Mouse (Mus musculus): ENCODE measurements around the gene Gm11992. TPM values are rescaled to one million over a fixed set of nuclear protein-coding genes. Genes with fewer than 3 reads are reported as not detected.

Gm11992 gene
- polyA plus RNA-seq, 1 experiment from 2014 or later = 3.2 TPM

DNA sequence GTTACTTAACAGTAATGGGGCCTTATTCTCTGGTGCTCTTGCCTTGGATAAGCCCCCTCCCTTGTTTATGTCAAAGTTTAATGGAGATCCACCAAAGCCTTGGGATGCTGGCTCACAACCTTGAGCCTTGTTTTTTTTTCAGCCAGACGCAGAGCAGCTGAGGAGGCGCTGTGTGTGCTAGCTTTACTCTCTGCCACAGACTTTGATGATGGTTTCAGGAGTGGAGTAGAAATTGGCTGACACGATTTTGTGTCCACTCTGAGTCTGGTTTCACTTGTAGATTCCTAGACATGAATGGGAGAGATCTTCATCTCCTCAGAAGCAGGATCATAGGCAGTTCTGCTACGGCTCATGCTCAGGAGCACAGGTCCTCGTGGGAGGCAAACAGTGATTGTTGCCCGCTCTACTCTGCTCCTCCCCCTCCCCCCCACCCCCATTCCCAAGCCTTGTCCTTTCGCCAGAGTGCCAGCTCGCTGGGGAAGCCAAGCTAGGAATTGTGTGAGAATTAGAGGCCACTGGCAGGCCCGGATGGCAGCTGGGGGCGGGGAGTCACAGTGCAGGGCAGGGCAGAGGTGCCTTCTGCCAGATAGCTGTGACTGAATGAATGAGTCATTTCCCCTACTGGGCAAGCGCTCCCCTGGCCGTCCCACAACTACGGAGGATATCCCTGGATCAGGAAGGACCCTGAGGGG, 69.1 kb downstream of the Gm11992 start:
- Histone ChIP-seq H3K9ac (no peak overlapping the region), H3K27me3 (peaks cover 77% of the 10 kb centered on the region), H3K9me3 (replicated peaks) (no peaks in the 10 kb centered on the region), H3K4me3 (replicated peaks) (peak overlapping the region; percentile 49), H3K4me1 (peaks cover 38% of the 10 kb centered on the region), H3K27ac (no peak overlapping the region), H3K4me2 (peak overlapping the region; percentile 95), H3K36me3 (no peaks in the 10 kb centered on the region)
- ATAC-seq (replicated peaks; ENCODE audit: low FRiP score) = peak; percentile 82
- under 1% methylated on average over 13 of the region's 13 CpGs for WGBS

DNA sequence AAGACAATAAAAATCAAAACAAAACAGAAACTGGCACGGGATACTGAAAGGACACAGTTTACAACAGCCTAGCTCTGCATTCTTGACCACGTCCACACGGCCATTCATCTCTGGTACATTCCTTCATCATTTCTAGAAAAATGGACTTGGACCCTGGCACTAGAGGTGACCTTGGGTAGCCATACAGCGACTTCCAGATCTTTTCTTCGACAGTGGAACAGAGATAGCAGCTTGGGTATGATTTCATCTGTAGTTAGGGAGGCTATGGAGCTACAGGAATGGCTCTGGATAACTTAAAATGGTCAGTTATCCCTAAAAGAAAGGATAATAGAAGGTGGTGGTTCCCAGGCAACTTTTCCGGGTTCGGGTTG, 69.6 kb downstream of the Gm11992 start, which contains the start of gene Upp1:
Upp1 (plus strand) TSS at position 54 of the 371 bp plus-strand sequence.
- H3K4me3 ChIP-seq (replicated peaks) = peak within 1 kb of the TSS; percentile 49
- H3K9ac ChIP-seq = peak within 1 kb of the TSS; percentile 36
- H3K9me3 ChIP-seq (replicated peaks) = no peaks in the 10 kb centered on the region
- peak within 1 kb of the TSS; percentile 95 for H3K4me2 ChIP-seq
- H3K27ac ChIP-seq = peak within 1 kb of the TSS; percentile 20; the same call in 1 of the 2 replicates
- H3K27me3 ChIP-seq = peaks cover 72% of the 10 kb centered on the region
- H3K36me3 ChIP-seq = no peaks in the 10 kb centered on the region
- ATAC-seq (replicated peaks; ENCODE audit: low FRiP score) = no peak; the same call in 1 of the 2 replicates
- H3K4me1 ChIP-seq = peaks cover 38% of the 10 kb centered on the region
- WGBS = under 1% methylated on average over 7 of the region's 7 CpGs

DNA sequence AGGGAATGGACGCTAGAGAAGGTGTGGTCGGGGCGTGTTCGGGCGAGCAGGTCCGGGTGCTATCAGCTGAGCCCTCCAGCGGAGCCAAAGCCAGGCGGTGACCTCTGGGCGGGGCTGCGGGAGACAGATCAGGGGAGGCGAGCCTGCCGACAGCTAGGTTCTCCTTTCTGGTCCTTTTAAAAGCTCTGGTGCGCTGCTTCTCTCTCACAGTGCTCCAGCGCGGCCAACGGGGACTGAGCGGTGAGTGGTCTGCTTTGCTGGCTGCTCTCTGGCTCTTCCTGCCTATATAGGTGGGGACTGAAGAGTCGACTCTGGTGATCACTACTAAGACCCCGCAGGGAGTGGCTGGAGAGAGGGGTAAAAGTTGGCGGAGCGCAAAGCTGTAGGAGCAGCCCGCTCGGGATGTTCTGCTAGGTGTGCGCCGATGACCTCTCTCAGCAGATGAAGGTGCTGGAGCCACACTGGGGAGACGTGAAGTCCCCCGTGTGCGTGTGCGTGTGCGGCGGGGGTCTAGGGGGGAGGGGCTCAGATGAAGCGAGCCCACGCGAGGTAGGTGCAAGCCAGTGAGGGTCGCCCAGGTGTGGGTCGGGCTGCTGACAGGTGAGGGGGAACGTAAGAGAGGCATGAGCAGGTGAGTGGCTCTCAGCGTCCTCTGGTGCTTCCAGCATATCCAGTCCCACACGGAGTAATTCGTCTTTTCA, 70.2 kb downstream of the Gm11992 start:
- H3K9me3 ChIP-seq (replicated peaks) = no peaks in the 10 kb centered on the region
- peak overlapping the region; percentile 36 for H3K9ac ChIP-seq
- peak; percentile 63 for ATAC-seq (replicated peaks; ENCODE audit: low FRiP score)
- peak overlapping the region; percentile 49 for H3K4me3 ChIP-seq (replicated peaks)
- H3K4me1 ChIP-seq = peaks cover 38% of the 10 kb centered on the region
- H3K27ac ChIP-seq = peak overlapping the region; percentile 20; the same call in 1 of the 2 replicates
- WGBS = under 1% methylated on average over 40 of the region's 40 CpGs
- no peaks in the 10 kb centered on the region for H3K36me3 ChIP-seq
- peak overlapping the region; percentile 95 for H3K4me2 ChIP-seq
- peaks cover 67% of the 10 kb centered on the region for H3K27me3 ChIP-seq

Other genes with a start within 250 kb of the Gm11992 start
- 0.21 and 0.44 TPM in 2 replicates for gene Pkd1l1, start 75.3 kb upstream of the Gm11992 start, polyA plus RNA-seq (2015; fragmentation: Nextera tagmentation; extraction: Ambion mirVana)
- gene Hus1, start 37.4 kb upstream of the Gm11992 start, polyA plus RNA-seq (2015; fragmentation: Nextera tagmentation; extraction: Ambion mirVana) = 22.1 and 22.3 TPM in 2 replicates
- gene Sun3, start 397 bp downstream of the Gm11992 start, polyA plus RNA-seq (2015; fragmentation: Nextera tagmentation; extraction: Ambion mirVana) = not detected in 2 replicates
- gene Upp1, start 69.5 kb downstream of the Gm11992 start, polyA plus RNA-seq (2015; fragmentation: Nextera tagmentation; extraction: Ambion mirVana) = 11.4 and 12.4 TPM in 2 replicates
- gene Abca13, start 143.3 kb downstream of the Gm11992 start, polyA plus RNA-seq (2015; fragmentation: Nextera tagmentation; extraction: Ambion mirVana) = 0.16 and 0.17 TPM in 2 replicates

Data from kidney, embryonic 15.5 days (tissue).